Mouse (Mus musculus): ENCODE measurements around the gene Gm12184.
"Not testable (repeated sequence)": the region's sequence is repeated elsewhere in the genome, so short reads cannot be mapped to it uniquely, and the experiment has no call there.

Gm12184 gene

DNA sequence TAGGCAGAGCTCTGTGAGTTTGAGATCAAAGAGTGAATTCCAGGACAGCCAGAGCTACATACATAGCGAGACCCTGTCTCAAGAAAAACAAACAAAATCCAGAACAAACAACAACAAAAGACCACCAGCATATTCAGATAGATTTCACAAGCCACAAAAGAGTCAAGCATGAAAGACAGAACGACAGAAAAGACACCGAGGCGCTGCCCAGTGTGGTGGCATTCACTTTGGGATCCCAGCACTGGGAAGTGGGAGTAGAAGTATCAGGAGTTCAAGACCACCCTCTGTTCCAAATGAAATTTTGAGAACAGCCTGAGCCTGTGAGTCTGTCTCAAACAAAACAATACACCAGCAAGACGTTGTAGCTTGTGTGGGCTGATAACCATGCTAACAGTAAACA is 20.4 kb upstream of the Gm12184 start:
- DNase-seq (ENCODE audit: low read depth, low spot score), result no peak

DNA sequence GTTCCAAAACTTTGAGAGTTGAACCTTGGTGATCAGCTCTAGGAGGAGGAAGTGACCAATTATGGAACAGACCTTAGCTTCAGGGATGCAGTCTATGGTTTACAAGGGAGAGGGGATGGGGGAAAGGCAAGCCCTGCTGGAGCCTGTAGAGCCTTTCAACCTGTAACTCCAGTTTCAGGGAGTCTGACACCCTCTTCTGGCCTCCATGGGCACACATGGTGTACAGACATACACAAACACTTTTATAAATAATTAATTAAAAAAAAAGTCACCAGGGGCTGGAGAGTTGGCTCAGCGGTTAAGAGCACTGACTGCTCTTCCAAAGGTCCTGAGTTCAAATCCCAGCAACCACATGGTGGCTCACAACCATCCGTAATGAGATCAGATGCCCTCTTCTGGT is 19.9 kb upstream of the Gm12184 start:
- DNase-seq (ENCODE audit: low read depth, low spot score), result not testable (repeated sequence)

DNA sequence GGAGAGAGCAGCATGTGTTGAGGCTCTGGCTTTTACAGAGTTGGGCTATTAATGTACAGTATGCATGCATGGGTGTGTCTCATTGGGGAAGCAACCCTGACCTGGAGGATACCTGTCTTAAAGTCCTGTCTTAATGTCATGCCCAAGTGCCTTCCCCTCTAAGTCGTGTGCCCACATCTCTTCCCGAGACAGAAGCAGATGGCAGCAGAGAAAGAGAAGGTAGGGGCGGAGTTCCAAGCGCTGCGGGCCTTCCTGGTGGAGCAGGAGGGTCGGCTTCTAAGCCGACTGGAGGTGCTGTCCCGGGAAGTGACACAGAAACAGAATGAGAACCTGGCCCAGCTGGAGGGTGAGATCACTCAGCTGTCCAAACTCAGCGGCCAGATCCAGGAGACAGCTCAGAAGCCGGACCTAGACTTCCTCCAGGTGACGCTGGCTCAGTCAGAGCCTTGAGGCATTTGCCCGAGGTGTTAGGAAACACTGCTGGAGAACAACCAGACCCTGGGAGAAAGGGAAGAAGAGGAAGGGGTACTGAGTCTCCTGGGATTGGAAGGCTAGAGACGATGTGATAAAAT is 18.9 kb upstream of the Gm12184 start:
- no peak for DNase-seq (ENCODE audit: low read depth, low spot score)

DNA sequence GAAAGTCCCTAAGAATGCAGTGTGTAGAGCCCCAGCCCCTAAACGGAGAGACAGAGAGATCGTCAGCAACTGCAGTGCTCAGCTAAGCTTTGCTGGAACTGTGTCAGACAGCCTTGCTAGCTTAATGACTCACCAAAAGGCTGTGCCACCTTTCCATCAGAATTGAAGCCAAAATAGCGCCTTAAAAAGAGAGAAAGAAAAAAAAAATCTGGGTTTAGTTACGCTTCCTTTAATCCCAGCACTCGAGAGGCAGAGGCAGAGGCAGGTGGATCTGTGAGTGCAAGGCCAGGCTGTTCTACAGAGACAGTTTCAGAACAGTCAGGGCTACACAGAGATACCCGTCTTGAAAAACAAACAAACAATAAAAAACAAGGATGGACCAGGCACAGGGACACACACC is 17.9 kb upstream of the Gm12184 start:
- DNase-seq (ENCODE audit: low read depth, low spot score), result no peak

DNA sequence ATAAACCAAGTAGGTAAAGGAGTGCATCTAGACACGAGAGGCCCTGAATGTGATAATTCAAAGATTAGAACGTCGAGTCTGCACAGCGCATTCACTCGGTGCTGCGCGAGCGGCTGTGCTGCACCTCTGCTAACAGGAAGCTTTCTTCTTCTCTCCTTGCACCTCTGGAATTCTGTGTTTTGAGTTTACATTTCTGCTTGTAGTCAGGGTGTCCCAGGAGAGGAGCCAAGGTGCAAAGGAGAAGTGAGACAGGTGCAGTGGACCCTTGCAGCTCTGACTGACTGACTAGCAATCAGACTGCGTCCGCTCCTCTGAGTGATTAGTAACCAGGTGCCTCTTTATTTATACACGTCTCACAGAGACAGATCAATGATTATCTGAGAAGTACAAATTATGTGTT is 16.7 kb upstream of the Gm12184 start:
- no peak for DNase-seq (ENCODE audit: low read depth, low spot score)

DNA sequence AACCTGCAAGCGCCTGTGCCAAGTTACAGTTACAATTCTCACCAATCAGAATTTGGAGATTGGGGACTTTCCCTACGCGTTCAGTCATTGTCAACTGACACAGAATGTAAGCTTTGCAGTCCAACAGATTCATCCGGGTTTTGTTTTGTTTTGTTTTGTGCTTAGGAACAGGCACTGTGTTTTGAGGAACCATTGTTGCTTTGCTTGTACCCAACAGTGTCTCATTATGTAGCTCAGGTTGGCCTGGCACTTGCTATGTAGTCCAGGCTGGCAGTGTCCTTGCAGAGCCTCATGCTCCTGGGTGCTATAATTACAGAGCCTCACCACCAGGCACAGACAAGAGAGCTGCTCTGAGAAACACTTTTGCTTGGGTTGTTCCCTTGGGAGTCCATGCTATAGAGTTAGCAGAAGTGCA is 15.9 kb upstream of the Gm12184 start:
- no peak for DNase-seq (ENCODE audit: low read depth, low spot score)

DNA sequence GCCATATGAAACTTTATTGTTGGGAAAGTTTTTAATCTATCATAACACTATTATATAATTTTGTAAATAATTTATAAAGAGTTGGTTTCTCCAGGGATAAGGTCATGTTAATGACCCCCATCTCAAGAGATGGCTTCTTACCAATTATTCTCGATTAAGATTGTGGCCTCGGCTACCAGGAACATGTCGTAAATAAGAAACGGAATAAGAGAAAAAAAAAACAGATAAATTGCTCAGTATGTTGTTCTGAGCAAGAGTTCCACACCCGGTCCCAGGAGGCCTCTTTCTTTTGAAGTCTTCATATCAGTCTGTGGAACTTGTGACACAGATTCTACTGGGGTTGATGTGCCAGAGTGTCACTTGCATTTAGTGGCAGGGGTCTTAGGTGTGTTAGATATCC is 14.8 kb upstream of the Gm12184 start:
- DNase-seq (ENCODE audit: low read depth, low spot score), result no peak

DNA sequence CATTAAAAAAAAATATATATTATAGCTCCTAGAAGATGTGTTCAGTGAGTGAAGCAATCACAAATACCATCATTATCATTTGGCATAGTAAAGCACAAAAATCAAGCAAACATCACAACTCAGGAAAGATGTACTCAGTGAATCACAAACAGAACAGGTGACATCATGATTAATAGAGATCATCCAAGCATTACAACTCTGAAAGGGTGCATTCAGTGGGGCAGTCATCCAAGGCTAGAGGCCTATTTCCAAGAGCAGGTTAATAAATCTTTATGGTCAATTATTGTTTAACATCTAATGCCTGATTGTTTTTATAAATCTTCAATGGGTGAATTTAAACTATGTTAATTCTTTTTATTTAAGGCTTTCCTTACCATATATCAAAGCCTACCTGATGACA is 14.3 kb upstream of the Gm12184 start:
- DNase-seq (ENCODE audit: low read depth, low spot score), result no peak

DNA sequence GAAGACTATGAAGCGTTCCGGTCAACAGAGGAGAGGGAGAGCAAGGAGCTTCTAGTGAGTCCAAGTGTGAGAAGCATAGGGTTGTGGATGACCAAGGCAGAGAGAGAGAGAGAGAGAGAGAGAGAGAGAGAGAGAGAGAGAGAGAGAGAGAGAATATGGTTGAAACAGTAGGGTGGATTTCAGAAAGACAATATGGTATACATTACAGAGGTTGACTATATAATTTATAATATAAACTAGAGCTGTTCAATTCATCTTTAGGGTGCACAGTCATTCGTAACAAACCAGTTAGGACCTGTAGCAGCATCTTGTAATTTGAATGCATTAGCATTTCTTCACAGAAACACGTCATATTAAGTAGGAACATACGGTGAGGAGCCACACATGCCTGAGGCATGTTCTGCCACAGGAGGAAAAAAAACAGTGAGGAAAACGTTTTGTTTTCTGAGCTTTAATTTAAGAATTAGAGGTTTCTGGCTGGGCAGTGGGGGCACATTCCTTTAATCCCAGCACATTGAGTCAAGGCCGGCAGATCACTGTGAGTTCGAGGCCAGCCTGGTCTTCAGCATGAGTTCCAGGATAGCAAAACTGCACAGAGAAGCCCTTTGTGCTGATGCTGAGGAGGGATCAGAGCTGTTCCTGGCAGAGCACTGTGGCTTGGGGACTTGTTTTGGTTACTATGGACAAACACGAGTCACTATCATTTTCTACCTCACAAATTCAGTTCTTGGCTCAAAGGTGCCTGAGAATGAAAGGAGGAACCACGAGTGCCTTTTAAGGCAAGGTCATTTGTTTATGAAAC is 12.6 kb upstream of the Gm12184 start:
- DNase-seq (ENCODE audit: low read depth, low spot score), result no peak

DNA sequence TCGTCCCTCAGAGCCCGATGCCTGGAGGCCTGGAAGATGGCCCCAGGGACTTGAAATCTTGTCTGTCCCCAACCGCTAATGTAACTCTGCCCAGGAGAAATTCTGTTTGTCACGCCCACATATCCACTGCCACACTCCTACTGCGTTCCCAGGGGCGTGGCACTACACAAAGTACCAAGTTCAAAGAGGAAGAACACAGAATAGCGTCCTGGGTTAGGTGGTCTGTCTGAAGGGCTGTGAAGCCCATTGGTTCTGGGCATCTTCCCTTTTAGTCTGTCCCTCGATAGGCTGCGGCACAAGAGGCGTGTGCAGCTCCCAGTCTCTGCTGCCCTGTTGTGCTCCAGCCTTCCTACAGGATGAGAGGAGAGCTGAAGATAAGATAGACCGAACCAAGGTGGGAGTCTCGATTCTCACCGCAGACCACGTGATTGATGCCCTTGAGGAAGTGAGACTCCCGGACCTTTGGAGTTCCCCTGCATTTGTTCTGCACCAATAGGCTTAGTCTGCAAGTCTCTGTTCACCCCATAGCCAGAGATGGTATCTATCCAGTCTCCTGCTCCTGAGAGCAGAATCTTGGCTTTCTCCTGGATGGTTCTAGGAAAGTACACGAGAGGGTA is 11.8 kb upstream of the Gm12184 start:
- DNase-seq (ENCODE audit: low read depth, low spot score), result no peak

DNA sequence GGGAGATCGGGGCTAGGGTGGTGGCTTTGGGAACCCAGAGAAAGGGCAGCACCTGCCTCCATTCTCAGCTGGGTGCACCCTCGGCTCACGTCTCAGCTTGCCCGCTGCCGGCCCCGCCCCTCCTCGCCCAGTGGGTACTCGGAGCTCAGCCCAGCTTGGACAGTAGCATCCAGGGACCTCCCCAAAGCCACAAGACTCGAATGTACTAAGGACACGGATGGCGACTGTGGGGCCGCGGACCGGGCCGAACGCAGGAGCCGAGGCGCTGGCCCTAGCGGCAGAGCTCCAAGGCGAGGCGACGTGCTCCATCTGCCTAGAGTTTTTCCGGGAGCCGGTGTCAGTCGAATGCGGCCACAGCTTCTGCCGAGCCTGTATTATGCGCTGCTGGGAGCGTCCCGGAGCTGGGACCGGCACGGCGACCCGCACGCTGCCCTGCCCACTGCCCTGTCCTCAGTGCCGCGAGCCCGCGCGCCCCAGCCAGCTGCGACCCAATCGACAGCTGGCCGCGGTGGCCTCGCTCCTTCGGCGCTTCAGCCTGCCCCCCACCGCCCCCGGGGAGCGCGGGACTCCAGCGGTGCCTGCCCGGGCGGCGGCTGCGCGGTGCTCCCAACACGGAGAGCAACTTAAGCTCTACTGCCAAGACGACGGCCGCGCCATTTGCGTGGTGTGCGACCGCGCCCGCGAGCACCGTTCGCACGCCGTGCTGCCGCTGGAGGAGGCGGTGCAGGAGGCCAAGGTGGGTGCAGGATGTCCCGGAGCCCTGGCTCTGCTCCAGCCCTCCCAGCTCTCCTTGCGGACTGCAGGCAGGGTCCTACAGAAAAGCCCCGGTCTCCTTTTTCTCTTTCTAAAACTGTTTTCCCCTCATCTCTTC is 11.1 kb upstream of the Gm12184 start:
- no peak for DNase-seq (ENCODE audit: low read depth, low spot score)

DNA sequence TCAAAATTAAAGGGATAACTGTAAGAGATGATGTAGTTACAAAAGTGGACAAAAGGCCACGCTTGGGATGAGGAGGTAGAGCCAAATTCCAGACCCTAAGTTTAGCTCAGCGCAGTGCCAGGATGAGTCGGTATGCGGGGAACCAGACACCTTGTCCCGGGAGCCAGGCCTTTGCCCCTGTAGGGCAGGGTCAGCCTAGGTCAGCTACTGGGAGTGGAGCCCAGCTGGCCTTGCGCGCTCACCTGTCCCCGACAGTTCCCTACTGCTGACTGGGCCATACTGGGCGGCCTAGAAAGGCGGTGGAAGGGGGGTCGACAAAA is 10.5 kb upstream of the Gm12184 start:
- DNase-seq (ENCODE audit: low read depth, low spot score), result no peak

DNA sequence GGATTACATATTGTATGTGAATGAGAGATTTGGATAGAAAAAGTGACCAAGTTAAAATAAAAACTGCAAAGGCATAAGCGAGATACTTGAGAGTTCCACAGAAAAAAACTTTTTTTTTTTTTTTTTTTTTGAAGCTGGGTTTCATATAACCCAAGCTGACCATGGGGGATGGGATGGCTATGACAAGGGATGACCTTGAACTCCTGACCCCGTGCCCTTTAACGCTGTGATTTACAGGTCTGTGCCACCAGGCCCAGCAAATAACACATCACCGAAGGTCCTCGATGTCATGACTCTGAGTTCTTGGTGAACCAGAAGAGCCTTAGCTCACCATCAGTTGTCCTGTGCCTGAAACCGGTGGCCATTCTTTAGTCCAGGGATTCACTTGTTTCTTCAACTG is 9.5 kb upstream of the Gm12184 start:
- no peak for DNase-seq (ENCODE audit: low read depth, low spot score)

DNA sequence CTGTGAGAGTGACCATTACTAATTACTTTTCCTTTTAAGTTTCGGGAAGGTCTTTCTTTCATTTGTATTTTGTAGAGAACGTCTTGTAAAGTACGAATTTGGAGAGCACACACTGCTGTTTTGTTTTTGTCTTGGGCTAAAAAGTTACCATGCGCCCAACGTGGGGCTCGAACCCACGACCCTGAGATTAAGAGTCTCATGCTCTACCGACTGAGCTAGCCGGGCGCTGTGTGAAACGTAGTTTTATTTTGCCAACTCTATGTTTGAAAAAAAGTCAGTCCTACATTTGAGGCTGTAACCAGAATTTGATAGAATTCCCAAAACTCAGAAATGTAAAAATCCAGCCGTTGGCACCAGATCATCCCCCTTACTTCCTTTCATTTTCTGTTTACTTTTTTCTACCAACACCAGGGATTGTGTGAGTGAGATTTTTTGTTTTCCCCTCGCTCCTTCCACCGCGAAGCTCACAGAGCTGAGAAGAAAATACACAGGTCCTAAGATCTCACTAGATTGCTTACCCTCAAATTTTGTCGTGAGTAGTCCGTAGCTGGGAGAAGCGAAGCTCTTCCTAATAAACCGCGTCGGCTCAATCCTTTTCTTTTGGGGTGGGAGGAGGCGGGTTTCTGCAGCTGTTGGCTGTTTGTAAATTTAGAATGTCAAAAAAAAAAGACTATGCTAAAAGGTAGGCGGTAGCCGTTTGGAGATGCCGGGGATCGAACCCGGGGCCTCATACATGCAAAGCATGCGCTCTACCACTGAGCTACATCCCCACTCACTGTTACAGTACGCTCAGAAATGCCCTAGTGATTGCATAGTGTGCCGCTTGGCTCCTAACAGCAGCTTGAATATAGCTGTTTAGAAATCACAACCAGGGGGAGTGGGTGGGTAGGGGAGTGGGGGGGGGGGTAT is 7.5 kb upstream of the Gm12184 start:
- no peak for DNase-seq (ENCODE audit: low read depth, low spot score)

DNA sequence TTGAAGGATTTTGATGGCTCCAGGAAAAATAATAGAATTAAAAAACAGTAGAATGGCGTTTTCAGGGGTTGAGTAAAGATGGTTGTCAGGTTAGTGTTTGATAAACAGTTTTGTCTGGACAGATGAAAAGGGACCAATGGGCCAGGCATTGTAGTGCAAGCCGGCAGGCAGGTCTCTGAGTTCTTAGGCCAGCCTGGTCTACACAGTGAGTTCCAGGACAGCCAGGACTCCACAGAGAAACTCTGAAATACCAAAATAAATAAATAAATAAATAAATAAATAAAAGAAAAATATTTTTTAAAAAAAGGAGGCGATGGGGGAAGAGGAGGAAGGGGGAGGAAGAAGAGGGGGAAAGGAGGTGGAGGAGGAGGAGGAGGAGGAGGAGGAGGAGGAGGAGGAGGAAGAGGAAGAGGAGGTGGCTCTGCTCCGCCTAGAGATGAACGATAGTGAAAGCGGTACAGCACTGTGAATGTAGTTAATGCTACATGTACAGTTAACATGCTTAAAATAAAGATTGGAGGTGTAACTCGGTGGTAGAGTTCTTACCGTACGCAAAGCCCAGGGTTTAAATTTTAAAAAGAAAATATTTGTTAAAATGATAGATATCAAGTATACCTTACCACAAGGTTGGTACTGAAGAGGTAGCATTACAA is 6.7 kb upstream of the Gm12184 start:
- no peak for DNase-seq (ENCODE audit: low read depth, low spot score)

DNA sequence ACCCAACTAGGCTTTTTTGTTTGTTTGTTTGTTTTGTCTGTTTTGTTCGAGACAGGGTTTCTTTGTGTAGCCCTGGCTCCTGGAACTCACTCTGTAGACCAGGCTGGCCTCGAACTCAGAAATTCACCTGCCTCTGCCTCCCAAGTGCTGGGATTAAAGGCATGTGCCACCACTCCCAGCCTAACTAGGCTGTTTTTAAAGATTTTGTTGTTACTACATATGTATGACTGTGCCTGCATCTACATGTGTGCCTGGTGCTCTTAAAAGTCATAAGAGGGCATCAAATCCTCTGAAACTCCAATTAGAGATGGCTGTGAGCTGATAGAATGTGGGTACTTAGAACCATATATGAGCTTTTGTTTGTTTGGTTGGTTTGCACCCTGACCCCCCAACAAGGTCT is 4.8 kb upstream of the Gm12184 start:
- DNase-seq (ENCODE audit: low read depth, low spot score), result no peak

DNA sequence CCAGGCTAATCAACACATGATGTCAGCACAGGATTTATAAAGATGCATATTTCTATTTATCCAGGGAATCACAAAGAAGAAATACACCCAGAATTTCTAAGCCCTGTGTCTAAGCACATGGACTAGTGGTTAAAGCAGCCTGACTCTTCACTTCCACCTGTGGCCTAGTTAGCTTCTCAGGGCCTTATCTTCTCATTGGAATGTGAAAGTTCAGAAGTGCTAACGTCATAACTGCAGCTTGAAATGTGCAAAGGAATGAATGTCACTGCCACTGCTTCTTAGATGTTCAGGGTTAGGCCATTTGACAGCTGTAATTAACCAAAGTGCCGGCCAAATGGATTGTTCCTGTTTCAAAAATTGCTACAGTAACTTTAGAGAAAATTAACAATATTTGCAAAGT is 3.8 kb upstream of the Gm12184 start:
- no peak for DNase-seq (ENCODE audit: low read depth, low spot score)

DNA sequence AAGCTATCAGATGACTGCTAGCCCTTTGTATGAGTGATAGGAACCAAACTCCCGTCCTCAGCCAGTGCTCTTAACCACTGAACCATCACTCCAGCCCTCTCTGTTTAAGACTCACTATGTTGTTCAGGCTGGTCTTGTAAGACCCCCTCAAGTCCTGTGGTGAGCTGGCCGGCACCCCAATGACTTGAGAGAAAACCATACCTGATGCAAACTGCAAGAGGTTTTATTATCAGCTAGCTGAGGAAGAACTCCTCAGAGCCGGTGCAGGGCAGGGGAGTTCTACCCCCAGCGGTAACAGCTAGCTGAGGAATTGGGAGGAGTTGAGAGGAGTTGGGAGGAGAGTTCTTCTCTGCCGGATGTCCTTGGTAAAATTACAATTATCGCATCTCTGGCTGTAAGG is 1.5 kb upstream of the Gm12184 start:
- DNase-seq (ENCODE audit: low read depth, low spot score), result no peak

DNA sequence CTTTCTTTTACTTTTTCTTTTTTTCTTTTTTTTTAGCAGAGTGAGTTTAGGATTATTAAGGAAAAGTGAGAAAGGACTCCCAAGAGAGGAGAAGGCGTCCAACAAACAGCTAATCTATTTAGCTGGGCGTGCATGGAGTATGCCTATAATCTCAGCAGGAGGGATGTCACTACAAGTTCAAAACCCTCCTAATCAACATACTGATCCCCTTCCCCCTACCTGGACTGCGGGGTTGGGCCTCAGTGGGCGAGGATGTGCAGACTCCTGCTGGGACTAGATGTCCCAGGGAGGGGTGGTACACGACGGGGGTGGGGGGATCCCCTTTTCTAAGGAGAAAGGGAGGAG is 269 bp upstream of the Gm12184 start:
- DNase-seq (ENCODE audit: low read depth, low spot score), result no peak

DNA sequence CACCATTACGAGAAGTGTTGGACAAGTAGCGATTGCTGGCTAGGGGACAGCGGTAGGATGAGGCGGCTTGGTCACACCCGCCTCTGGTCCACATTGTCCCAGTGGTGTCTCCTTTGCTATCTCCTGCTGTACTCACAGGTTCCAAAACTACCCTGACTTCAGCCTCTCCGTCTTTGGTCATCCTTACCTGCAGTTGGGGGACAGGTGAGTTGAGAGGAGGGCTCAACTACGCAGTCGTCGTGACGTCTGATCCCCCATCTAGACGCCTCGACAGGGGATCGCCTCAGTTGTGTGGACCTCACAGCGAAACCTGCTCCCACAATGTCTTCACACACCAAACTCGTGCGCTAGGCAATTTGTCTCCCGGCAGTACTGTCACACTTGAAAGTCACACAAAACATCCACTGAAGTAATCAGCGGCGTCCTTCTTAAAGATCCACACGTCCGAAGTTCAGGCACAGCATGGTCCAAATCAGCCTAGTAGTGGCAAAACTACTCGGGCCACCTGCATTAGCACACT is 2.1 kb downstream of the Gm12184 start:
- no peak for DNase-seq (ENCODE audit: low read depth, low spot score)

DNA sequence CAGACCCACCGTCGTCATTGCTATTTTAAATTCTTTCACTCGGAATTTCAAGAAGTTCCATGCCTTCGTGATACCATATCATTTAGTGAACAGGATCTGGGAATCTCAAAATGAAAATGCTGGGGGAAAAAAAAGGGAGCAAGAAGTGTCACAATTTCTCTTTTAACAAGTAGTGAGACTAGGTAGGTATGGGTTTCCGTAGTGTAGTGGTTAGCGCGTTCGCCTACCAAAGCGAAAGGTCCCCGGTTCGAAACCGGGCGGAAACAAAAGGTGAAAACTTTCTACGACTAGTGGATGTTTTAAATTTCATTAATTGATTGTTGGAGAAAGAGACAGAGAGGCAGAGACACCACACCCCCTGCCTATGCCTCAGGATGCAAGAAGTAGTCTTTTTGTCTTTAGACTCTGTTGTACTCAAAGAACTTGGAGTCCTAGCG is 2.9 kb downstream of the Gm12184 start:
- DNase-seq (ENCODE audit: low read depth, low spot score), result no peak
